Comparison of ENCODE assay signal across 20 mouse cellular contexts in genomic region chr3:37928731-37929130, GRCm38 (mm10).
"Had no signal": no experiment of that assay in that cellular context is flagged by ENCODE, and none has a peak within 500 bp of the region (broad histone marks: within the 10 kb centered on the region; RNA-seq: fewer than 3 reads in every experiment).

No protein-coding gene starts in this region.

- ATAC-seq: forebrain, postnatal 0 days; hindbrain, postnatal 0 days; intestine, embryonic 16.5 days; liver, postnatal 0 days had no signal

- H3K27me3 ChIP-seq: heart, embryonic 12.5 days; hindbrain, embryonic 15.5 days; limb, embryonic 12.5 days; liver, embryonic 13.5 days; liver, embryonic 15.5 days had no signal

- H3K36me3 ChIP-seq: heart, embryonic 12.5 days; hindbrain, embryonic 13.5 days; hindbrain, embryonic 15.5 days; limb, embryonic 10.5 days; limb, embryonic 12.5 days; liver, embryonic 13.5 days; liver, embryonic 15.5 days had no signal

- H3K4me2 ChIP-seq: heart, embryonic 12.5 days; hindbrain, embryonic 13.5 days; hindbrain, embryonic 15.5 days; limb, embryonic 12.5 days; liver, embryonic 11.5 days; liver, embryonic 13.5 days; liver, embryonic 15.5 days had no signal

- H3K9ac ChIP-seq: forebrain, postnatal 0 days; heart, embryonic 12.5 days; hindbrain, embryonic 13.5 days; hindbrain, embryonic 15.5 days; limb, embryonic 12.5 days; liver, embryonic 13.5 days; liver, embryonic 15.5 days; liver, postnatal 0 days had no signal

- H3K9me3 ChIP-seq: hindbrain, embryonic 13.5 days; hindbrain, embryonic 15.5 days; limb, embryonic 10.5 days; liver, embryonic 13.5 days; liver, embryonic 15.5 days had no signal

- H3K4me1 ChIP-seq: heart, embryonic 12.5 days; hindbrain, embryonic 13.5 days; hindbrain, embryonic 15.5 days; limb, embryonic 12.5 days; liver, embryonic 13.5 days; liver, embryonic 15.5 days had no signal

- H3K27ac ChIP-seq: hindbrain, embryonic 13.5 days; hindbrain, embryonic 15.5 days; hindbrain, postnatal 0 days; left cerebral cortex, adult 2 months; limb, embryonic 10.5 days; limb, embryonic 12.5 days; liver, embryonic 13.5 days; liver, embryonic 15.5 days had no signal

- DNase-seq: forebrain, postnatal 0 days; gastrocnemius, postnatal 14 days; gastrocnemius, postnatal 36 days; heart, postnatal 10 days; kidney, adult 11 months; kidney, postnatal 10 days; layer of hippocampus, adult 9-11 months; liver; liver, embryonic 13.5 days; liver, postnatal 0 days had no signal

- H3K4me3 ChIP-seq: heart, embryonic 12.5 days; hindbrain, embryonic 13.5 days; hindbrain, embryonic 15.5 days; left cerebral cortex, adult 2 months; limb, embryonic 10.5 days; limb, embryonic 12.5 days; liver, embryonic 13.5 days; liver, embryonic 15.5 days had no signal
